Mouse (Mus musculus) G1E (cell line): ENCODE measurements at regions not wholly inside any gene's neighbourhood (a gene's known extent, or its start where the extent isn't known, plus 50 kb on each side); places are given as distances from the start of the nearest gene placed in this dataset.

ENCODE experiments used
- CTCF ChIP-seq: IDR thresholded peaks from 2 replicates; pipeline ENCODE4 v1.5.1; 2012; ENCODE audit warnings: low read depth, low read length, inconsistent platforms, mixed read lengths
- GATA1 ChIP-seq: IDR thresholded peaks from 2 replicates; pipeline ENCODE4 v1.6.1; 2012; ENCODE audit warnings: borderline replicate concordance, low read length, inconsistent platforms, mixed read lengths
- GATA2 ChIP-seq: IDR thresholded peaks from 2 replicates; pipeline ENCODE4 v1.6.1; 2012; ENCODE audit warnings: low read depth, low read length, inconsistent platforms, borderline replicate concordance
- POLR2AphosphoS5 ChIP-seq: IDR thresholded peaks from 2 replicates; pipeline ENCODE4 v1.6.1; 2012; ENCODE audit warnings: low read depth, low read length, inconsistent platforms; ENCODE audit not compliant: insufficient replicate concordance

- TF ChIP-seq CTCF = no peak
- TF ChIP-seq POLR2AphosphoS5 = no peak
- TF ChIP-seq GATA1 = no peak
- TF ChIP-seq GATA2 = no peak
These were observed 75.4 kb upstream of the Lnx1 start for GRCm38 (mm10) chr5:74778076-74778465.
